Mouse (Mus musculus) G1E (cell line): Measurements from ENCODE around the gene Adgrl3. TPM values are rescaled to one million over a fixed set of nuclear protein-coding genes. Genes with fewer than 3 reads are reported as not detected.

Experiments used
- ATAC-seq: 2 replicates; pipeline ENCODE4 v1.8.0; 2016; ENCODE audit warnings: mild to moderate bottlenecking; ENCODE audit not compliant: insufficient number of reproducible peaks, poor library complexity, low FRiP score, severe bottlenecking; ENCODE audit errors: extremely low read depth
- DNase-seq: peaks from one replicate; pipeline ENCODE4 v3.0.0; 2012; ENCODE audit warnings: low spot score
- H3K27me3 ChIP-seq: 2 replicates; pipeline ENCODE4 v1.6.1; 2012; ENCODE audit warnings: mild to moderate bottlenecking, low read length, inconsistent platforms; ENCODE audit not compliant: insufficient read depth
- H3K36me3 ChIP-seq: replicated peaks from 2 replicates; pipeline ENCODE3; 2012; ENCODE audit warnings: mild to moderate bottlenecking, inconsistent platforms
- H3K4me1 ChIP-seq: 2 replicates; pipeline ENCODE4 v1.6.1; 2012; ENCODE audit warnings: low read depth, low read length, inconsistent platforms, mixed read lengths; ENCODE audit not compliant: insufficient read depth
- H3K4me3 ChIP-seq: 2 replicates; pipeline ENCODE4 v1.5.1; 2012; ENCODE audit warnings: low read depth, mild to moderate bottlenecking, inconsistent platforms, low read length, moderate library complexity, mixed read lengths
- H3K9me3 ChIP-seq: replicated peaks from 2 replicates; pipeline ENCODE4 v1.6.1; 2012; ENCODE audit warnings: inconsistent platforms
- CTCF ChIP-seq: IDR thresholded peaks from 2 replicates; pipeline ENCODE4 v1.5.1; 2012; ENCODE audit warnings: low read depth, low read length, inconsistent platforms, mixed read lengths
- GATA1 ChIP-seq: IDR thresholded peaks from 2 replicates; pipeline ENCODE4 v1.6.1; 2012; ENCODE audit warnings: borderline replicate concordance, low read length, inconsistent platforms, mixed read lengths
- GATA2 ChIP-seq: IDR thresholded peaks from 2 replicates; pipeline ENCODE4 v1.6.1; 2012; ENCODE audit warnings: low read depth, low read length, inconsistent platforms, borderline replicate concordance
- POLR2AphosphoS5 ChIP-seq: IDR thresholded peaks from 2 replicates; pipeline ENCODE4 v1.6.1; 2012; ENCODE audit warnings: low read depth, low read length, inconsistent platforms; ENCODE audit not compliant: insufficient replicate concordance
- TAL1 ChIP-seq: conservative IDR thresholded peaks from 2 replicates; pipeline ENCODE4 v1.6.1; 2012; ENCODE audit warnings: low read depth, low read length, inconsistent platforms, mixed read lengths
- polyA plus RNA-seq: library from polyadenylated mRNA; stranded (reverse); fragments of >175 nt; gene quantifications from 2 replicates; pipeline ENCODE4 v1.2.3, GENCODE M21; 2012
- total RNA-seq, 2 experiments: library from RNA; stranded (forward) in 1 of 2; stranded (reverse) in 1 of 2; fragments of 200-1000 nt in 1 of 2; fragments of >200 nt in 1 of 2; fragmentation: Nextera tagmentation in 1 of 2; gene quantifications; 2 replicates each; pipeline ENCODE4 v1.2.3; 2014 to 2017

Adgrl3 gene
- total and polyA plus RNA-seq, 3 experiments = 0.98 TPM; not detected in 2

DNA sequence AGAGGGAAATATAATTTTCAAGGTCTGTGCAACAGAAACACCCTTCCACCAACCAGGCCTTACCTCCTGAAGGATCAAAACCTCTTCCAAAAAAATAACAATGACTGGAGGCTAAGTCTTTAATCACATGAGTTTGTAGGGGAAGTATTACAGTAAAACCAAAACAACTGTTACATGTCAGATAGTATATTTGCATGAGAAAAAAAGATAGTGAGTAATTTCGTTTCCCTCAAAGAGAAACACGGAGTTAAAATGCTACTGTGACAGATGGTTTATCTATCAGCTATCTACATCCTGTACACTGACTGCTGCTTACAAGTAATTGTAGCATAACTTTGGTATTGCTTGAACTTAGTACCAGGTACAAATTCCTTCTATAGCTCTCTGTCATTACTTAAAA, 616.2 kb downstream of the Adgrl3 start:
- Histone ChIP-seq H3K4me3 (no peak overlapping the region), H3K9me3 (no peaks in the 10 kb centered on the region), H3K4me1 (no peaks in the 10 kb centered on the region), H3K27me3 (no peaks in the 10 kb centered on the region), H3K36me3 (no peaks in the 10 kb centered on the region)
- ATAC-seq (no peak), DNase-seq (no peak)
- no peak for TF ChIP-seq GATA2
- TF ChIP-seq TAL1 = no peak
- no peak for TF ChIP-seq GATA1
- no peak for TF ChIP-seq CTCF
- TF ChIP-seq POLR2AphosphoS5 = no peak

GRCm38 (mm10) chr5:81638422-81638821, 618.5 kb downstream of the Adgrl3 start:
- no peaks in the 10 kb centered on the region for H3K4me1 ChIP-seq
- no peak for TF ChIP-seq TAL1
- TF ChIP-seq GATA1 = no peak
- TF ChIP-seq CTCF = no peak
- TF ChIP-seq POLR2AphosphoS5 = no peak
- TF ChIP-seq GATA2 = no peak
- DNase-seq = no peak
- no peaks in the 10 kb centered on the region for H3K27me3 ChIP-seq
- no peaks in the 10 kb centered on the region for H3K9me3 ChIP-seq
- no peaks in the 10 kb centered on the region for H3K36me3 ChIP-seq
- no peak for ATAC-seq
- no peak overlapping the region for H3K4me3 ChIP-seq

GRCm38 (mm10) chr5:81640118-81640517, 620.2 kb downstream of the Adgrl3 start:
- Histone ChIP-seq H3K4me3 (no peak overlapping the region), H3K36me3 (no peaks in the 10 kb centered on the region), H3K27me3 (no peaks in the 10 kb centered on the region), H3K4me1 (no peaks in the 10 kb centered on the region), H3K9me3 (no peaks in the 10 kb centered on the region)
- DNase-seq (no peak), ATAC-seq (no peak)
- TF ChIP-seq POLR2AphosphoS5 = no peak
- no peak for TF ChIP-seq CTCF
- TF ChIP-seq GATA1 = no peak
- no peak for TF ChIP-seq GATA2
- TF ChIP-seq TAL1 = no peak

- Histone ChIP-seq H3K36me3 (no peaks in the 10 kb centered on the region), H3K27me3 (no peaks in the 10 kb centered on the region), H3K4me3 (no peak overlapping the region), H3K9me3 (0 out of 2 replicates have a peak, but pooled peaks cover 2% of the 10 kb centered on the region), H3K4me1 (no peaks in the 10 kb centered on the region)
- ATAC-seq (no peak), DNase-seq (no peak)
- TF ChIP-seq TAL1 (no peak), CTCF (no peak), GATA2 (no peak), GATA1 (no peak), POLR2AphosphoS5 (no peak)
Measured at GRCm38 (mm10) chr5:81645557-81645956, 625.6 kb downstream of the Adgrl3 start.

- DNase-seq (no peak), ATAC-seq (no peak)
- H3K4me1 ChIP-seq = no peaks in the 10 kb centered on the region
- no peaks in the 10 kb centered on the region for H3K9me3 ChIP-seq
- TF ChIP-seq POLR2AphosphoS5 (no peak), CTCF (no peak), GATA2 (no peak), GATA1 (no peak), TAL1 (no peak)
- H3K36me3 ChIP-seq = no peaks in the 10 kb centered on the region
- no peaks in the 10 kb centered on the region for H3K27me3 ChIP-seq
- no peak overlapping the region for H3K4me3 ChIP-seq
Measured at GRCm38 (mm10) chr5:81653941-81654340, 634.0 kb downstream of the Adgrl3 start.

DNA sequence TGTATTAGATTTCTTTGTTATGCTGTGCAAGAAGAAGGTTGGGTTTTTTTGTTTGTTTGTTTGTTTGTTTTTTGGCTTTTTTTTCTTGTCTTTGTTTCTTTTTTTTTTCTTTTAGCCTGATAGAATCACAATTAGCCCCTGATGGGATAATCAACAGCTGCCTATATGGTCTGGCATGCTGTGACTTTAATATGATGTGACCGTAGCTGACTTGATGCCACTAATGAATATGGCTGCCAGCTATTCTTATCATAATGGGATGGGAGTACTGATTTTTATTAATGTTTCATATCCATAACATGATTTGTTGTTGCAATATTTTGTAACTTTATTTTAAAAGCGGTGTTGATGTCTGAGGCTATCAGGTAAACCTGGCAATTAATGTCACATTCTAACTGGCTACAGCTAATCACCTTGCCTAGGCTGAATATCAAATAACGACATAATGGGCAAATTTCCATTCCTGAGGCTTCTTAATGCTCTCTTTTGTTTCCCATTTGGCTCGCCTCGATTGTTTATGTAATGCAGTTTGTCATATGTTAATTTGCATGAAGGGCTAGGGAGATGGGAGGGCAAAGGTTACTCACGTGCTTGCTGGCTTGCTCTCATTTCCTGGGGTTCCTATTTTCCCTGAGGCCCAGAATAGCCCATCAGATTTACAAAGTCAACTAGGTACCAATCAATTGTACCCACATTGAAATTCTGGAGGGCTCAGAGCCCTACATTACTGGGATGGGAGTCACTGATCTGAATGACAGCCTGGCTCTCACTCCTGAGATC, 641.9 kb downstream of the Adgrl3 start:
- no peaks in the 10 kb centered on the region for H3K27me3 ChIP-seq
- DNase-seq (no peak), ATAC-seq (no peak)
- H3K9me3 ChIP-seq = no peaks in the 10 kb centered on the region
- TF ChIP-seq GATA1 = no peak
- TF ChIP-seq GATA2 = no peak
- no peak for TF ChIP-seq CTCF
- no peak for TF ChIP-seq POLR2AphosphoS5
- no peaks in the 10 kb centered on the region for H3K4me1 ChIP-seq
- H3K36me3 ChIP-seq = no peaks in the 10 kb centered on the region
- H3K4me3 ChIP-seq = no peak overlapping the region
